Mouse (Mus musculus) thymus, adult 2 months (tissue): ENCODE results near the gene Anks3. TPM values are rescaled to one million over a fixed set of nuclear protein-coding genes. Genes with fewer than 3 reads are reported as not detected.

Experiments used
- DNase-seq: peaks from one replicate; pipeline ENCODE4 v3.0.0; 2021
- H3K27ac ChIP-seq: fragments of 200-500 bp; 2 replicates; pipeline ENCODE4 v1.5.1; 2012; ENCODE audit warnings: low read length, control low read depth; ENCODE audit not compliant: control insufficient read depth, insufficient read depth
- H3K27me3 ChIP-seq: fragments of 200-500 bp; 2 replicates; pipeline ENCODE4 v1.6.1; 2012; ENCODE audit warnings: mild to moderate bottlenecking, low read length, moderate library complexity, mixed read lengths; ENCODE audit not compliant: control insufficient read depth, insufficient read depth
- H3K36me3 ChIP-seq: fragments of 200-500 bp; 2 replicates; pipeline ENCODE4 v1.6.1; 2012; ENCODE audit warnings: mild to moderate bottlenecking, low read length, moderate library complexity; ENCODE audit not compliant: control insufficient read depth, insufficient read depth
- H3K4me1 ChIP-seq: fragments of 200-500 bp; replicated peaks from 2 replicates; pipeline ENCODE4 v1.6.1; 2012; ENCODE audit warnings: low read length; ENCODE audit not compliant: control insufficient read depth, insufficient read depth
- H3K4me3 ChIP-seq: fragments of 200-500 bp; 2 replicates; pipeline ENCODE4 v1.5.1; 2012; ENCODE audit warnings: mild to moderate bottlenecking, low read length, control low read depth, moderate library complexity; ENCODE audit not compliant: control insufficient read depth, insufficient read depth
- CTCF ChIP-seq: fragments of 200-500 bp; IDR thresholded peaks from 2 replicates; pipeline ENCODE4 v1.5.1; 2012; ENCODE audit warnings: mild to moderate bottlenecking, control low read depth, low read length, moderate library complexity, borderline replicate concordance; ENCODE audit not compliant: control insufficient read depth, poor library complexity, insufficient read depth; ENCODE audit errors: extremely low read depth
- POLR2A ChIP-seq: fragments of 200-500 bp; IDR thresholded peaks from 2 replicates; pipeline ENCODE4 v1.6.1; 2012; ENCODE audit warnings: mild to moderate bottlenecking, low read length, control low read depth, moderate library complexity; ENCODE audit not compliant: control insufficient read depth, poor library complexity, insufficient read depth; ENCODE audit errors: extremely low read depth
- WGBS: fragments of 180-500 bp; shearing (Covaris S2); methylation state at CpG from one replicate; pipeline ENCODE4 v1.1.7; 2018; 5-methylcytosine and 5-hydroxymethylcytosine counted together
- polyA plus RNA-seq: library from polyadenylated mRNA; depleted of rRNA; stranded (reverse); fragments of >200 nt; gene quantifications from 2 replicates; pipeline ENCODE4 v1.2.3, GENCODE M21; 2012

Anks3 gene
- polyA plus RNA-seq, 1 experiment, result 89.0 TPM

DNA sequence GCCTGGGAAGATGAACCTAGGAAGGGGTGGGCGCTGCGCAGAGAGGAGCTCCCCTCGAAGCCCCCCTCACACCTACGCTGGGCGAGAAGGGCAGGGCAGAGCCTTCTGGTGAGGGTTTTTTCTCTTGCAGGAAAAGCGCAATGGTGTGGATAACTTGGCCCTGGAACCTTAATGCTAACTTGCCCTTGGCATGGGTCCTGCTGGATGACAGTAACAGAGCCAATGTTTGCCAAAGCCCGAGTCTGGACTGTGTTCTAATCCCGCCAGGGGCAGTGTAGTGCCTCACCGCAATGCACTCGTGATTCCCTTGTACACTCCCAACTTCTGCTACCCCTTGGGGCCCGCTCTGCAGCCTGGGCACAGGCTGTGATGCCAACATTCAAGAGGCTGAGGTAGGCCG is 44.1 kb upstream of the Anks3 start:
- Histone ChIP-seq H3K36me3 (no peaks in the 10 kb centered on the region), H3K27ac (no peak overlapping the region), H3K4me3 (no peak overlapping the region), H3K27me3 (no peaks in the 10 kb centered on the region), H3K4me1 (0 out of 2 replicates have a peak, but pooled peaks cover 2% of the 10 kb centered on the region)
- no peak for DNase-seq
- no peak for TF ChIP-seq CTCF
- no peak for TF ChIP-seq POLR2A
- WGBS, result 94% methylated on average over 12 of the region's 12 CpGs

DNA sequence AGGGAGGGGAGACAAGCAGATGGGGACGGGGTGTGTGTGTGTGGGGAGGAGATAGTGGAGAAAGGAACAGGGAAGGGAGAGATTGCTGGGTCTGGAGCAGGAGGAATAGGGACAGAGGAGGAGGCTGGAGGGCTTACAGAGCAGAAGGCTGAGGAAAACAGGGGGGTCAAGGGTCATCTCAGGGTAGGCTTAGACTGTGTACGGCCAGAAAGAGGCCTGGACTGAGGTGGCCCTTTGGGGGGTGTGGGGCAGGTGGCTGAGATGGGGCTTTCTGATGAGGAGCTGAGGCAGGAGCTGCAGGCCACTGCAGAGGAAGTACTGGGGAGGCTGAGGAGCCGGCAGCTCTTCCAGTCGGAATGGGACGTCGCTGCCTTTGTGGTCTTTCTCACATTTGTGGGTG is 43.5 kb upstream of the Anks3 start:
- no peak overlapping the region for H3K27ac ChIP-seq
- no peak overlapping the region for H3K4me3 ChIP-seq
- DNase-seq, result no peak
- TF ChIP-seq POLR2A, result no peak
- TF ChIP-seq CTCF, result no peak
- 95% methylated on average over 6 of the region's 6 CpGs for WGBS
- H3K27me3 ChIP-seq, result no peaks in the 10 kb centered on the region
- H3K4me1 ChIP-seq, result 0 out of 2 replicates have a peak, but pooled peaks cover 2% of the 10 kb centered on the region
- H3K36me3 ChIP-seq, result no peaks in the 10 kb centered on the region

DNA sequence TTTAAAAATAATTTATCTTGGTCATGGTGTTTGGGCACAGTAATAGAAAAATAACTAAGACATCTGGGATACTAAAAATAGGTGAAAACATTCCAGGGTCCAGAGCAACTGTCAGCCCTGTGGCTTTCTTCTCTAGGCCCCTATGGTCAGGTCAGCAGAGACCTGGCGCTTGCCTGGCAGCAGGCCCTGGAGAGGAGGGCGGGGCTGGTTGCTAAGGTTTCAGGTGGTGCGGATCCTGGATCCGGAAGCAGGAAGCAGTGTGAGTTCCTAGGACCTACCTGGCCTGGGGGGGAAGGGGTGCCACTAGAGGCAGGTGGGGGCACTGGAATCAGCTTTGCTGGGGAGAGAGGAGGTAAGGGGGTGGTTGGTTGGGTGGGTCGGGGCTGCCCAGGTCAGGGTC is 43.1 kb upstream of the Anks3 start, which contains the start of gene Smim22:
Gene Smim22 (plus strand): TSS at position 222 of the 400 bp plus-strand sequence.
- DNase-seq, result no peak
- Histone ChIP-seq H3K27me3 (no peaks in the 10 kb centered on the region), H3K4me1 (no peaks in the 10 kb centered on the region), H3K36me3 (no peaks in the 10 kb centered on the region), H3K27ac (no peak within 1 kb of the TSS), H3K4me3 (no peak within 1 kb of the TSS)
- no peak for TF ChIP-seq CTCF
- TF ChIP-seq POLR2A, result no peak
- WGBS, result 93% methylated on average over 5 of the region's 5 CpGs

DNA sequence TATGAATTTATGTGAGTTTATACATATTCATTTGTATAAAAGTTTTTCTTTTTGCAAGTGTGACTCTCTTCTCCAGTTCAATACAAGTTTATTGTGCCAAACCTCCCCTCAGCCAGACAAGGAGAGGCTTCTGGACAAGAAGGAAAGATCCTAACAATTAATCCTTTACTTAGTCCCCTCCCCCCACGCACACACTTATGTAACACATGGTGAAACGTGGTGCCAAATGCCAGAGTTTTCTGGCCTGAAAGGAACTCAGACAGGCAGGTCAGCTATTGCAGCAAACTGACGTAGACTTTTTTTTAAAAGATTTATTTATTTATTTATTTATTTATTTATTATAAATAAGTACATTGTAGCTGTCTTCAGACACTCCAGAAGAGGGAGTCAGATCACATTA is 36.6 kb upstream of the Anks3 start:
- 82% methylated on average over 3 of the region's 3 CpGs for WGBS
- TF ChIP-seq POLR2A (no peak), CTCF (no peak)
- Histone ChIP-seq H3K4me1 (no peaks in the 10 kb centered on the region), H3K27ac (no peak overlapping the region), H3K36me3 (no peaks in the 10 kb centered on the region), H3K4me3 (no peak overlapping the region), H3K27me3 (no peaks in the 10 kb centered on the region)
- DNase-seq, result no peak

DNA sequence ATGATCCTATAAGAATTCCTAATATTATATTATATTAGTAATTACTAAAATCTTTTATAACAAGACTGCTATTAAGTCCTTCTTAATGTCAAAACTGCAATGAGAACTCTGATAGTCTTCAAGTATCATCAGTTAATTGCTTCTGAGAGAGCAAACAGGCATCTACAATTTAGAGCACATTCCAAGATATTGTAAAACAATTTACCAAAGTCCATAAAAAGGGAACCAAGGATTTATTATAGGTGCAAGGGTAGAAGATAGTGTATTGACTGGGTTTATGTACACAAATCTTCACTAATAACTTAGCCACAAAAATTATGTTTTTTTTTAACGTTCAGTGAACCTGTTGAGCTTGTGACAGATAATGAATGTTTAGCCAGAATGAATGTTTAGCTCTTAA is 35.0 kb upstream of the Anks3 start:
- 86% methylated on average over 1 of the region's 1 CpGs for WGBS
- no peak for DNase-seq
- TF ChIP-seq POLR2A (no peak), CTCF (no peak)
- Histone ChIP-seq H3K27me3 (no peaks in the 10 kb centered on the region), H3K4me1 (no peaks in the 10 kb centered on the region), H3K4me3 (no peak overlapping the region), H3K27ac (no peak overlapping the region), H3K36me3 (no peaks in the 10 kb centered on the region)

DNA sequence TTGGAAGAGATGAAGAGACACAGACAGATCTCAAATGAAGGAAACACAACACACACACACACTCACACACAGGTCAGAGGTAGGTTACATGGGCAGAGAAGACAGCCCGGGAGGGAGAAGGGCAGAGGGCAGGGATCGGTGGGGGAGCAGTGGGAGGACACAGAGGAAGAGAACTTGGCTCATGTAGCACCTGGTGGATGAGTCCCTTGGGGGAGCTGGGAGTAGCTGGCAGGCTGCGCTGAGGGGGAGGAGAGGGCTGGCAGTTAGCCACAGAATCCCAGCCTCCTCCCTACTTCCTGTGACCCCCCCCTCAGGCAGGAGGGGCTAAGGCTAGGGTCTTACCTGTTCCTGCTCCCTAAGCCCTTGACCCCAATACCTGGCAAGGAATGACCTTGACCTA is 33.5 kb upstream of the Anks3 start, which contains the start of gene Sept12:
Gene Sept12 (minus strand): TSS at position 300 of the 400 bp plus-strand sequence.
- H3K4me3 ChIP-seq, result no peak within 1 kb of the TSS
- WGBS, result 58% methylated on average over 3 of the region's 3 CpGs
- no peaks in the 10 kb centered on the region for H3K36me3 ChIP-seq
- TF ChIP-seq POLR2A, result no peak
- no peak for TF ChIP-seq CTCF
- H3K27ac ChIP-seq, result no peak within 1 kb of the TSS
- no peaks in the 10 kb centered on the region for H3K27me3 ChIP-seq
- H3K4me1 ChIP-seq, result no peaks in the 10 kb centered on the region
- DNase-seq, result no peak

DNA sequence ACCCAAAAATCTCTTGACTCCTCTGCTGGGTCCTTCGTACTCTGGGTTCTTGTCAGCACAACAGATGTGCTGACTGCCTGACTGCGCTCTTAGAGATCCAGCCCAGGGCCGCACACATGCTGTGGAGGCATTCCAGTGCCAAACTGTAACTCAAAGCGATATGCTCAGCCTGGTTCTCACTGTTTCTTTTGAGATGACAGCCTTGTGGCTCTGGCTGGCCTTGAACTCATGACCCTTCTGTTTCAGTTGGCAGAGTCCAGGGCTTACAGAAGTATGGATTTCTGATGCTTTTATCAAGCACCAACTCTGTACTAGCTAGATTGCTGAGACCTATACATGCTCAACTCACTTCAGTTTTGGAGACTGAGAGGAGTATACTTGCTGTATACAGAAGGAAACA is 29.3 kb upstream of the Anks3 start:
- TF ChIP-seq POLR2A, result no peak
- no peak for TF ChIP-seq CTCF
- WGBS, result 92% methylated on average over 4 of the region's 4 CpGs

More for the DNA sequence above, 29.3 kb upstream of the Anks3 start:
- no peaks in the 10 kb centered on the region for H3K4me1 ChIP-seq
- H3K4me3 ChIP-seq, result no peak overlapping the region
- H3K27ac ChIP-seq, result no peak overlapping the region
- H3K27me3 ChIP-seq, result no peaks in the 10 kb centered on the region
- no peak for DNase-seq
- H3K36me3 ChIP-seq, result no peaks in the 10 kb centered on the region
